ENCODE assay signal across 8 mouse cellular contexts in genomic region chr5:45520809-45521110, GRCm38 (mm10). TPM values are rescaled to one million over a fixed set of nuclear protein-coding genes. Genes with fewer than 3 reads are reported as not detected.
DNase-seq lines count a peak whose midpoint lies in the region; ATAC-seq lines count a peak whose summit lies in the region.

No protein-coding gene starts in this region.

- H3K9ac ChIP-seq in embryonic facial prominence, embryonic 14.5 days (ENCODE audit: low read depth, low read length): peak overlapping the region; percentile 78
- peak overlapping the region; percentile 93 for H3K9ac ChIP-seq in limb, embryonic 12.5 days (replicated peaks)

- H3K27ac ChIP-seq in embryonic facial prominence, embryonic 14.5 days (replicated peaks; ENCODE audit: low read depth, low read length): no peak overlapping the region
- peak overlapping the region; percentile 56; the same call in 1 of the 2 replicates for H3K27ac ChIP-seq in limb, embryonic 12.5 days

- DNase-seq in embryonic facial prominence, embryonic 14.5 days (ENCODE audit: low spot score): no peak
- DNase-seq in splenic B cell, adult 2 months (ENCODE audit: low read depth, low spot score): peak; percentile 16
- DNase-seq in embryo, embryonic 11 days: no peak
- DNase-seq in cerebellum, postnatal 36 days: no peak

- H3K4me3 ChIP-seq in megakaryocyte, embryonic 14.5 days (replicated peaks): peak overlapping the region; percentile 99
- H3K4me3 ChIP-seq in embryonic facial prominence, embryonic 14.5 days (ENCODE audit: low read depth, low read length): peak overlapping the region; percentile 68
- peak overlapping the region; percentile 93 for H3K4me3 ChIP-seq in limb, embryonic 12.5 days (replicated peaks)

- peaks cover 48% of the 10 kb centered on the region for H3K36me3 ChIP-seq in megakaryocyte, embryonic 14.5 days (replicated peaks; ENCODE audit: low read length)
- peaks cover 25% of the 10 kb centered on the region for H3K36me3 ChIP-seq in embryonic facial prominence, embryonic 14.5 days (ENCODE audit: control insufficient read depth, insufficient read depth, low read length)
- H3K36me3 ChIP-seq in limb, embryonic 12.5 days: peaks cover 25% of the 10 kb centered on the region
- peaks cover 6% of the 10 kb centered on the region; the same call in 1 of the 2 replicates for H3K36me3 ChIP-seq in splenic B cell, adult 2 months (ENCODE audit: control insufficient read depth, insufficient read depth, low read length, poor library complexity, severe bottlenecking)

- no peaks in the 10 kb centered on the region for H3K9me3 ChIP-seq in megakaryocyte, embryonic 14.5 days
- H3K9me3 ChIP-seq in embryonic facial prominence, embryonic 14.5 days (ENCODE audit: control insufficient read depth, low read length): no peaks in the 10 kb centered on the region
- no peaks in the 10 kb centered on the region for H3K9me3 ChIP-seq in limb, embryonic 12.5 days

- H3K4me1 ChIP-seq in megakaryocyte, embryonic 14.5 days: peaks cover 27% of the 10 kb centered on the region
- peaks cover 8% of the 10 kb centered on the region for H3K4me1 ChIP-seq in embryonic facial prominence, embryonic 14.5 days (ENCODE audit: control insufficient read depth, insufficient read depth, low read length)
- peaks cover 10% of the 10 kb centered on the region for H3K4me1 ChIP-seq in limb, embryonic 12.5 days (replicated peaks)

- H3K4me2 ChIP-seq in embryonic facial prominence, embryonic 14.5 days (ENCODE audit: low read depth, low read length): peak overlapping the region; percentile 92
- peak overlapping the region; percentile 84 for H3K4me2 ChIP-seq in limb, embryonic 12.5 days

- no peaks in the 10 kb centered on the region for H3K27me3 ChIP-seq in megakaryocyte, embryonic 14.5 days (replicated peaks)
- H3K27me3 ChIP-seq in embryonic facial prominence, embryonic 14.5 days (replicated peaks; ENCODE audit: control insufficient read depth, insufficient read depth, low read length): no peaks in the 10 kb centered on the region
- no peaks in the 10 kb centered on the region for H3K27me3 ChIP-seq in limb, embryonic 12.5 days
- H3K27me3 ChIP-seq in splenic B cell, adult 2 months (ENCODE audit: control insufficient read depth, insufficient read depth, low read length, poor library complexity, severe bottlenecking): no peaks in the 10 kb centered on the region

- ATAC-seq in megakaryocyte, adult 5-6 weeks (ENCODE audit: poor library complexity, severe bottlenecking): no peak
- ATAC-seq in embryonic facial prominence, embryonic 14.5 days (ENCODE audit: low read depth): no peak
- no peak for ATAC-seq in limb, embryonic 12.5 days (ENCODE audit: insufficient number of reproducible peaks, insufficient read depth, low FRiP score, low TSS enrichment, low read depth)
- ATAC-seq in megakaryocyte-erythroid progenitor cell, adult 5-6 weeks (replicated peaks; ENCODE audit: low FRiP score, low TSS enrichment, poor library complexity, severe bottlenecking): no peak; the same call in 1 of the 2 replicates

- 3% methylated on average over 5 of the region's 5 CpGs for WGBS in embryonic facial prominence, embryonic 14.5 days
- WGBS in limb, embryonic 12.5 days: 8% methylated on average over 5 of the region's 5 CpGs

RNA-seq across cellular contexts. Expression of gene Med28, which starts 0.7 kb away (rescaled TPM):
- polyA plus RNA-seq in megakaryocyte, embryonic 14.5 days (2012; ENCODE audit: insufficient read depth, low replicate concordance): 28.8 and 87.9 TPM in 2 replicates
- total RNA-seq in megakaryocyte, adult 5-6 weeks (2015): 104 and 115 TPM in 2 replicates
- total RNA-seq in megakaryocyte, adult 5-6 weeks (2017): 35.2 and 43.5 TPM in 2 replicates
- 223 and 226 TPM in 2 replicates for polyA plus RNA-seq in embryonic facial prominence, embryonic 14.5 days (2014; fragmentation: Nextera tagmentation; extraction: Ambion mirVana)
- polyA plus RNA-seq in limb, embryonic 12.5 days (2016; fragmentation: Nextera tagmentation; extraction: Ambion mirVana): 281 and 287 TPM in 2 replicates
- total RNA-seq in megakaryocyte-erythroid progenitor cell, adult 5-6 weeks (2014; fragmentation: Nextera tagmentation): 72.6 and 96.1 TPM in 2 replicates
- total RNA-seq in megakaryocyte-erythroid progenitor cell, adult 5-6 weeks (2017): 24.0 and 37.2 TPM in 2 replicates

RNA-seq across cellular contexts. Expression of gene Lap3, which starts 27.6 kb away (rescaled TPM):
- 11.9 and 14.8 TPM in 2 replicates for polyA plus RNA-seq in megakaryocyte, embryonic 14.5 days (2012; ENCODE audit: insufficient read depth, low replicate concordance)
- total RNA-seq in megakaryocyte, adult 5-6 weeks (2015): 16.8 and 20.0 TPM in 2 replicates
- total RNA-seq in megakaryocyte, adult 5-6 weeks (2017): 19.5 and 22.7 TPM in 2 replicates
- 81.5 and 85.1 TPM in 2 replicates for polyA plus RNA-seq in embryonic facial prominence, embryonic 14.5 days (2014; fragmentation: Nextera tagmentation; extraction: Ambion mirVana)
- 86.7 and 88.1 TPM in 2 replicates for polyA plus RNA-seq in limb, embryonic 12.5 days (2016; fragmentation: Nextera tagmentation; extraction: Ambion mirVana)
- total RNA-seq in megakaryocyte-erythroid progenitor cell, adult 5-6 weeks (2014; fragmentation: Nextera tagmentation): 59.9 and 74.0 TPM in 2 replicates
- total RNA-seq in megakaryocyte-erythroid progenitor cell, adult 5-6 weeks (2017): 98.6 and 103 TPM in 2 replicates
